Mouse (Mus musculus): ENCODE data around the gene Fos.

Fos gene

DNA sequence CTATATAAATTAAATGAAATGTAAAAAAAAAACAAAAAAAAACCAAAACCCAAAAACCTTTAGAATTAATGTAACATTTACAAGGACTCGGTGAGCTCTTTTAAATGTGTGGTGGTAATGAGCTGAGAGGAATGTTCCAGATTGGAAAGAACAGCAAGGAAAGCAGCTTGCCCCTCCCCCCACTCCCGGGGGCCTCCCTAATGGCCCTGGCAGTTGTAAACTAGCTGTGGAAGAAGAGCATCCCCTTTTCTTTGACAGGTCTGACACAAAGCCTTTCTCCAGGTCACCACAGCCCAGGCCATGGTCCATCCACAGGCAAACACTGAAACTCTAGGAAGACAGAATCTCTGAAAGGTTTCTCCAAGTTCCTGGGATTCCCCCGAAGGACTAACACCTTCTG, 5.5 kb downstream of the Fos start:
- in situ Hi-C loops (cut with MboI; ENCODE audit: low pct_unique_long_range_greater_than_20kb in 1 of 2, low sequenced_read_pairs in 2 of 2, unreplicated experiment in 1 of 2) = loop anchor here in 1 of 2 experiments (10.0 kb wide), 1 partner anchor 304 kb away; the partner anchor contains the start of gene Pgf

DNA sequence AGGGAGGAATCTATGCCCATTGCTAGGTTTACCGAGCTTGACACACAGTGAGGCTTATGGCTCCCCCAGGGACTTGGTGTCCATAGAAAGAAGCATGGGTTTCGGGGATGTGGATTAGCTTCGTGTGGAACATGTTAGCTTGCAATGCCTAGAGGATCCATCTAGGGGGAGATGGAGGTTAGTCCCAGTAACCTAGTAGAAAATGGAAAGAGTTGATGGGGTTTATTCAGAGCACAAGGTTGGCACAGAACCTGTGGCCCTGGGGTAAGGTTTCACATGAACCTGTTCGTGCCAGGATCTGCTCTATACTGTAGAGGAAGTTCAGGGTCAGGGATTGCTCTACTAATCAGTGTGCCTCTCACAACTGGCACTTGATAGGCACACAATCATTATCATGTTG, 9.5 kb downstream of the Fos start:
- in situ Hi-C loops (cut with MboI; ENCODE audit: low pct_unique_long_range_greater_than_20kb in 1 of 2, low sequenced_read_pairs in 2 of 2, unreplicated experiment in 1 of 2) = loop anchor here in 1 of 2 experiments (5.0 kb wide), 1 partner anchor 96 kb away; no protein-coding TSS in a partner anchor

DNA sequence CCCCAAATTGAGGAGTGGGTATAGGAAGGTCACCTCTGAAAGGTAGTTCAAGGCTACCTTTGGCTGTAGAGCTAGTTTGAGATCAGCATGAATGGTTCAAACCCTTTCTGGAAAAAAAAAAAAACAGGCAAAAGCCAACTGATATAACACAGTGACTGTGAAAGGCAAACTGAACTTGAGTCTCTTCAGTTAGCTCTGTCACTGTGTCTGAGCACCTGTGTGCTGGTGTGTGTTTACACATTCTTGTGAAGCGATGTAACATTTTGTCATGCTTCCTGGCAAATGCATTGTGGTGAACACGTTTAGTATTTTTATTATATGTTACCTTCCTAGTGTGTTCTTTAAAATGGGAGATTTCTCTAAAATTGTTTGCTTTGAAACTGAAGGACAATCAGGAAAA, 11.0 kb downstream of the Fos start:
- in situ Hi-C loops (cut with MboI; ENCODE audit: low pct_unique_long_range_greater_than_20kb in 1 of 2, low sequenced_read_pairs in 2 of 2, unreplicated experiment in 1 of 2) = loop anchor here (5.0 kb wide), 2 partner anchors 97 to 102 kb away; no protein-coding TSS in a partner anchor

DNA sequence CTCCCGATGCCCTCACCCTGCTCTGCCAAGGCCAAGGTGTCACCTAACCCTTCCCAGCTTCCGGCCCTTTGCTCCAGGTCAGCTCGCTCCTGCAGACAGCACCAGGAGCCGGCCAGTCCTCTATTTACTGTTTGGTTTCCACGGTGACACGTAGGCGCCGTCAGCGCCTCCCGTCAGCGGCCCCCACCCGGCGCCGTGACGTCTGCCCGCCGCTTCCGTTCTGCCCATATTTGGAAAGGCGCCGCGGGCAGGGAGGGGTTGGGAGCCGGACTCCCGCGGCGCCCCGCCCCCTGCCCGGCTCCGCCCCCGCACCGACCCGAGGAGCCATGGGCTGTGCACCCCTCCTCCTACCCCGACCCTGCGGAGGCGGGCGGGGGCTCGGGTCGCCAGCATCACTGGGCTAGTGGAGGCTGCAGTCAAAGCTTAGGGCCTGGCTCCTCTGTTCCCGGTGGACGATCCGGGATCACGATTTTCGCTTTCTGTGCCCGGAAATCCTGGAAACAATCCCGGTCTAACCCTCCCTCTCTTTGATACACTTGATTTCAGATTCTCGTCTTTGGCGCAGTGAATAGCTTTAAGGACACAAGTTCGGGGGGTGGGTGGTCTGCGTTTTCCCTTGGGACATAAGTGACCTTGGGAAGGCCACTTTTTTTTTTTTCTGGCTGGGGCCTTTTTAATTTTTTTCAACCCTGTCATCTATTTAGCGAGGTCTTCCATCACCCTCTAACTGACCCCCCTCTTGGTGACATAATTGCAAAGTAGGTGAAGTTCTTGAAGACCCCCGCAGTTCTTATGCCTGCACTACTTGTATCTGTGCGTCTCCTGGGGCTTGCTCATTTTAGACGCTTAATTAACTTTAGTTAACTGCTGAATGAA, 12.4 kb downstream of the Fos start:
- in situ Hi-C loops (cut with MboI; ENCODE audit: low pct_unique_long_range_greater_than_20kb in 1 of 2, low sequenced_read_pairs in 2 of 2, unreplicated experiment in 1 of 2) = loop anchor here in 1 of 2 experiments (5.0 kb wide), 1 partner anchor 104 kb away; no protein-coding TSS in a partner anchor

DNA sequence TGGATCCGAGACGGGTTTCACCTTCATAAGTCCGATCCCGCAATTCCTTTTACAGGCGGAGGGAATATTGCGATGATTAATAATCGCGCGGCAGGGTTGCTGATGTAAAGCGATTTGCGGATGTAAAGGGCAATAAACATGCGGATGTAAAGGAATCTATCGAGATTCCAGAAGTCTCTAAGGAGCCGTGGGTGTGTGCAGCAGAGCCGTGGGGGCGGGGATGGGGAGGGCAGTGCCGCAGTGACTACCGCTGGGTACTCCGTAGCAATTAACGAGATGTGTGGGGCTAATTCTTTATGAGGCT, 13.0 kb downstream of the Fos start:
- in situ Hi-C loops (cut with MboI; ENCODE audit: low pct_unique_long_range_greater_than_20kb in 1 of 2, low sequenced_read_pairs in 2 of 2, unreplicated experiment in 1 of 2) = loop anchor here in 1 of 2 experiments (5.0 kb wide), 1 partner anchor 104 kb away; no protein-coding TSS in a partner anchor

DNA sequence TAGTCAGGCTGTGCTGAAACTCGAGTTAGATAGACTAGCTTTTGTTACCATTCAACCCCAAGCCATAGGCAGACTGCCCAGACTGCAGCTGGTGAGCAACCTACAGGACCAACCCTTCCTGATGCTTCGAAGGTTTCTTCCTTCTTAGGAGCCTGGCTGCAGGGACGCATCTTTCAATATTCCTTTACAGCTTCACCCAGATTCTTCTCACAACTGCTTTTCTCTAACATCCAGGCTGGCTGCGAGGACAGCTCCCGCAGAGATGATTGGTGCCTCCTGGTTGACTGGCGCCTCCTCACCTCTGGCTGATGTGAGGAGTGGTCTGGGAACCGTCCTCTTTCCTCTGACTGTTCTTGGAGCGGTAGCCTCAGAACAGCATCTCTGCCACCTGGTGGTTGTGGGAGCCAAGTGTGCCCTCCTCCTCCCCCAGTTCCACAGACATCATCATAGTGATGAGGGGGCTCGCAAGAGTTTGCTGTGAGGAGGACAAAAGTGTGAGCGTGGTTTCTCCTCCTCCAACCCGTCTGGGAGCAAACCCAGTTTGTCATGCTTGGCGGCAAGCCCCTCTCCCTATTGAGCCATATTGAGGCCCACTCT, 14.0 kb downstream of the Fos start:
- in situ Hi-C loops (cut with MboI; ENCODE audit: low pct_unique_long_range_greater_than_20kb in 1 of 2, low sequenced_read_pairs in 2 of 2, unreplicated experiment in 1 of 2) = loop anchor here in 1 of 2 experiments (5.0 kb wide), 1 partner anchor 105 kb away; no protein-coding TSS in a partner anchor

DNA sequence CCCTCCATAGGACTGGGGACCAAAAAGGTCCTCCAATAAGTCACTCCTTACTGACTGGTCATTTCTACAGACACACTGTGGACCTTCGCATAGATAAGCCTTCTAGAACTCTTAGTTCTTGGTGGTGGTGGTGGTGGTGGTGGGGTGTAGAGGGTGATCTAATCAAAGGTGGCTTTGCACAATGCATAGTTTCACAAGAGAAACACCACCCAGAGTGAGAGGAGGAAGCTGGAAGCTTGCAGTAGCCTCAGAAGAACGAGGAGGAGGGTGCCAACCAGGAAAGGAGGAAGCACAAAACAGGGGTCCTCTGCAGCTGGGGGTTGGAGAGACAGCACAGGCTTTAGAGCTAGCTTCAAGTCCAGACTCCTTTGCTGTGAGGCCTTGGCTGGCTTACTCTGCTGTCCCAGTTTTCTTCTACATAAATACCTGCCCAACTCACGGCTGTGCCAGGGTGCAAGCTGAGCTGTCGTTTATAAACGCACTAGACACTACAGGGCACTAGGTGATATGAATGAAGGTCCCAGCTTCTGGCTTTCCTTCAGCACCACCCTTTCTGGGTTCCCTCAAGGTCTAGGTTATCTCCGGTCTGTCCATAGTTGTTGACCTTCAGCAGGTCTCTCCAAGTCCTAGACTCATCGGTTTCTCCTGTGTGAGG, 15.7 kb downstream of the Fos start:
- in situ Hi-C loops (cut with MboI; ENCODE audit: low pct_unique_long_range_greater_than_20kb in 1 of 2, low sequenced_read_pairs in 2 of 2, unreplicated experiment in 1 of 2) = loop anchor here in 1 of 2 experiments (5.0 kb wide), 1 partner anchor 107 kb away; no protein-coding TSS in a partner anchor

DNA sequence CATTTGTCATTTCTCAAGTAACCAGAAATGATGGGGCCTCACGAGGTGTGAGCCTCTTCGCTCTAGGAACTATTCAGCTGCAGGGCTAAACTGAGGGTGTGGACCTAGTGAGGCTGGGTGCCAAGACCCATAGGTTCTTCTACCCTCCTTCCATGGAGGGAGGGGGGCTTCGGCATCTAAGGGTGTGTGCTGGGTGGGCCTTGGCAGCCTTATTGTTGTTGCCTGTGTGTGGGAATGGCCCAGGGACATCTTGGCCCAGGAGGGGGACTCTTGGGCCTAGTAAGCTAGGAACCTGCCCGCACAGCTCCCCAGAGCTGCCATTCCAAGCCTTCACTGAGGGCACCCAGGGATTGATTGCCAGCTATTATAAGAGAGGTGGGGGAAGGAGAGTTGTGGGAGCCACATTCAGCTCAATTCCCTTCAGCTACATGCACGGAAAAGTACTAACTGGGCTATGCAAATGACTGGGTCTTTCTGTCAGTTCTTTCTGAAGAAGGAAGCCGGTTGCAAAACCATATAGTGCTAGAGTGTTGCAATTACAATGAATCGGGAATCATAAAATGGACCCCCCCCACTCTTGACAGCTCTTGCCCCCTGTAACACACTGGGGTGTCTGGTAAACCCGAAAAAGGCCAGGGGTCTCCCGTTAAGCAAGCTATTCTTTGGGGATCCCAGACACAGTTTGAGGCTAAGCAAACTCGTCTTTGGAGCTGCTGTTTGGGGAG, 16.6 kb downstream of the Fos start:
- in situ Hi-C loops (cut with MboI; ENCODE audit: low pct_unique_long_range_greater_than_20kb in 1 of 2, low sequenced_read_pairs in 2 of 2, unreplicated experiment in 1 of 2) = no loop called here

DNA sequence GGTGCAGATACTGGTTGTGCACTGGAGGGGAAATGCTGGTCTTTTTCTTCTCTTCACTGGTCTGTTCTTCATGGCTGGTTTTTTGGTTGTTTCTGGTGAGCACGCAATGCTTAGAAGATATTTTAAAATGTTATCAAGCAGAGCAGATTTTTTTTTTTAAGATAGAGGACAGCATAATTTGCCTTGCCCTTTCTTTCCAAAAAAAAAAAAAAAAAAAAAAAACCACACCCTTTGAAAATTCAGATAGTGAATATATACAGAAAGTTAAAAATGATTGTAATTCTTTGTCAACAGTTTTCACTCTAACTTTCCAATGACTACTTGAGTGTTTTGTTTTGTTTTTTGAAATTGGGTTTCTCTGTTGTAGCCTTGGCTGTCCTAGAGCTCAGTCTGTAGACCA, 17.3 kb downstream of the Fos start:
- in situ Hi-C loops (cut with MboI; ENCODE audit: low pct_unique_long_range_greater_than_20kb in 1 of 2, low sequenced_read_pairs in 2 of 2, unreplicated experiment in 1 of 2) = no loop called here

DNA sequence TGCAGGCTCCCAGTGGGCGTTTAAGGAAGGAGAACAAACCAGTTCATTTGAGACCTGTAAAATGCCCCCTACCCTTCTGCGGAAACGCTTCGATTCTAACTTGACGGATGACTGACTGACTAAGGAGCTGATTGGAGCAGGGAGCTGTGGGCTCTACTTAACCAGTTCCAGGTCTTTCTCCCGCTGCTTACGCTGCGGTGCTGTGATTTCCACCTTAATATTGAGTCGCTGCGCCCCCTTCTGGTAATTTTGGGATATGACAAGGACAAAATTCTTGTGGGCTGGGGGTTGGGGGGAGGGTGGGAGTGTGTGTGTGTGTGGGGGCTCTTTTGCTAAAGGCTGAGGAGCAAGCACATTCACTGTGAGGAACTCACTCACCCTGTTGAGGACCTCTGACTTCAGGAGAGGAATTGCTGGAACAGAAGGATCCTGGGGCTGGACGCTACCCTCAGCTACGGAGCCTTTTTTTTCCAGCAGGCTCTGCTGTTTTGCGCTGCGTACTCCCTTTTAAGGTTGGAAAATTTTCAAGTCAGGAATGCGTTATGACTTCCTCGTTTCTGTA, 18.5 kb downstream of the Fos start:
- in situ Hi-C loops (cut with MboI; ENCODE audit: low pct_unique_long_range_greater_than_20kb in 1 of 2, low sequenced_read_pairs in 2 of 2, unreplicated experiment in 1 of 2) = no loop called here

DNA sequence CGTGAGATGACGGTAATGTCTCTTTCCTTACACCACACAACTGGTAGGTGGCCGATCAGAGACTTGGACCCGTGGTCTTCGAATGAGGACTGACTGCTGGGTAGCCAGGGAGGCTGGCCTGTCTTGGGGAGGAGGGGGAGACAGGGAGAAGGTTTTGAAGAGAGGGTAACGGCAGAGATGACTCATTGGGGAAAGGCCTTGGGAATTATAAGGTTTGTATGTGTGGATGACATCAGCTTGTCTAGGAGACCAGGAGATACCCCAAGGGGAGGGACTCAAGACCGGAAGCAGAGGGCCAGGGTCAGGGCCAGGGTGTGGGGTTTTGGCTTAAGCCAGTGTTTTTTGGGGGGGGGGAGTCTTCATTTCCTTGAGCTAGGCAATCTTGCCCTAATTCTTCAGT, 22.6 kb downstream of the Fos start:
- in situ Hi-C loops (cut with MboI; ENCODE audit: low pct_unique_long_range_greater_than_20kb in 1 of 2, low sequenced_read_pairs in 2 of 2, unreplicated experiment in 1 of 2) = no loop called here

DNA sequence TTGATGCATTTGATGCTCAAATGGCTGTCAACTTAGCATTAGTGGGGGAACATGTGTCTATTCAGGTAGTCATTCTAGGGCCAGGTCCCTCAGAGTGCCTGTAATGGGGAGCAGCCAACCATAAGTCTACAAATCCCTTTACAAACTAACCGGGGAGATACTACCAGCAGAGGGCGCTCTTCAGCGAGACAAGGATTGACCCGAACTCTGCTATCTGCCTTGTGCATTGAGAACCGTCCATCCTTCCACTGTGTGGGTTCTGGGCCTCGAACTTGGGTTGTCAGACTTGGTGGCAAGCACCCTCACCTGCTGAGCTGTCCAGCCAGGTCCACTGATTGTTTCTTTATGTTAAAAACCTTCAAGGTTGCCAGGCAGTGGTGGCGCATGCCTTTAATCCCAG, 23.1 kb downstream of the Fos start:
- in situ Hi-C loops (cut with MboI; ENCODE audit: low pct_unique_long_range_greater_than_20kb in 1 of 2, low sequenced_read_pairs in 2 of 2, unreplicated experiment in 1 of 2) = no loop called here

DNA sequence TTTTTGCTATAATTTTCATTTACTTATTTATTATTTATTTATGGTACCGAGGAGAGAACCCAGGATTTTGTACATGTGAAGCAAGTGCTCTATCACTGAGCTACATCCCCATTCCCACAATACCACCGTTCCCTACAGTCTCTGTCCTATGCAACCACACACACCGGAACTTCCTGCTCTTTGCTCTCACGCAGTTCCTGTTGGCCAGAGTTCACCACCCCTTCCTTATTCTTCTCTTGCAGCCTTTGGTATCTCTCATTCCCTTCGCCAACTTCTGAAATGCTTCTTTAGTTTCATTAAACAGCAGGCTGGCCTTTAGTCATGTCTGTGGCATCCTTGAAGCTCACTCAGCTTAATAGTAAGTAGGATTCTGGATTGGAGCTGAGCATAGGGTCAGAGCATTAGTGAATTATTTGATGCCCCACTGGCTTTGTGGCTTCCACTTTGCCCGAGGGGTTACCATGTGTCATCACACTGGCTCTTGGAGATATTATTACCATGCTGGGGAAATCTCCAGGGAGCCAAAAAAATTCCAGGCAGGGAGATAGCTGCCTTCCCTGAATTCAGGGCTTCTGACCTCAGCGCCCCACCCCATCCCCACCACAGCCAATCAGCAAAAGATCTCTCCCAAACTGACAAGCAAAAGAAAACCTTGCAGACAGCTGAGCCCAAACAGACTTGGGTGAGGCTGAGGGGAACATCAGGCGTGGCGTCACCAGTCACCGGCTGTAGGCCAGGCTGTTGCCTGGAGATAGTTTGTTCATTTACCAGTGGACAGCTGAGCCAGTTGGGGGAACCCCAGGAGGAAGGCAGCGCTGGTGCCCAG, 23.8 kb downstream of the Fos start:
- in situ Hi-C loops (cut with MboI; ENCODE audit: low pct_unique_long_range_greater_than_20kb in 1 of 2, low sequenced_read_pairs in 2 of 2, unreplicated experiment in 1 of 2) = no loop called here

DNA sequence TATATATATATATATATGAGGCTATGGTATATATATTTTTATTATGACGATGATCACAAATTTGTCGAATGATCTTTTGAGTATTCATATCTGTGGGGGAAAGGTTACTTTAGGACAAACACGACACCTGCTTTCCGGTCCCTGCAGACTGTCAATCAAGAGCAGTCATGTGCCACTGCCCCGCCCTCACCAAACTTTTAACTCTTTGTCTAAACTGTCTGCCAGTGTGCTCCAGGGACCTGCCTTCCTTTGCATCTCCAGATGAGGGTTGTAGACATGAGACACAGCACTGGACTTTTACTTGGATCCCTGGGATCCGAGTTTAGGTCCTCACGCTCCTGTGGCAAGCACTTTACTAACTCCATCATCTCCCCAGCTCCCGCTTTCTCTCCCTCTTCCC, 25.3 kb downstream of the Fos start:
- in situ Hi-C loops (cut with MboI; ENCODE audit: low pct_unique_long_range_greater_than_20kb in 1 of 2, low sequenced_read_pairs in 2 of 2, unreplicated experiment in 1 of 2) = no loop called here

DNA sequence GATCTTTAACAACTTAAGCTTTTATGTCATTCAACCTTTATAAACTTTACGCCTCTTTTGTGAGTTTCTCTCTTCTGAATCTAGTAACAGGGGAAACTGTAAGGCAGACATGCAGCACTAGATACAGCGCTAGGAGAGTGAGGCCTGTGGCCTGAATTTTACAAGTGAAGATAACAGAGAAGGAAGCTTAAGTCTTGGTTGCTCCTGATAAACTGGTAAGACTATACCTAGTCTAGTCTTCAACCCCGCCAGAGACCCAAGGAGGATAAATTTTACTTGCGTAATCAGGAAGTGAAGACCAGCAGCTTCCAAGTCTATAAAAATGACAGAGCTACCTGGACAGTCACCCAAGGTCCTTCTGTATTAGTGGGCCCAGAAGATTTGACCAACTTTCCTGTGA, 29.0 kb downstream of the Fos start:
- in situ Hi-C loops (cut with MboI; ENCODE audit: low pct_unique_long_range_greater_than_20kb in 1 of 2, low sequenced_read_pairs in 2 of 2, unreplicated experiment in 1 of 2) = loop anchor here in 1 of 2 experiments (10.0 to 25.0 kb wide), 2 partner anchors 162 to 585 kb away; partner anchors contain the start of genes Ift43 and Tgfb3

DNA sequence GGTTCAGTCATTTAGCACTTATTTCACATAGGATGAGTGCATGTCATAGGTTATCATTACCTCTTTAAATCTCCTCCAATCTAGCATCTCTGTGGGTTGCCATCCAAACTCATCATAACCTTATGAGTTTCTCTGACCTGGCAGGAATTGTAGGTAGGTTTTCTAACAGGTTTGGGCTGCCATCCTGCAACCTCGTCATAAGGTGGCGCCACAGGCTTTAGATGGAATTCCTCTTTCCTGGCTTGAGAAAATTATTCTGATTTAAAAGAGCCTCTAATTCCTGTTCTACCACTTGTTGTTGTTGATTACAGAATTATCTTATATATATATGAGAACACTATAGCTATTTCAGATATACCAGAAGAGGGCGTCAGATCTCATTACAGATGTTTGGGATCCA, 34.5 kb downstream of the Fos start:
- in situ Hi-C loops (cut with MboI; ENCODE audit: low pct_unique_long_range_greater_than_20kb in 1 of 2, low sequenced_read_pairs in 2 of 2, unreplicated experiment in 1 of 2) = loop anchor here in 1 of 2 experiments (10.0 to 25.0 kb wide), 2 partner anchors 157 to 579 kb away; partner anchors contain the start of genes Ift43 and Tgfb3

DNA sequence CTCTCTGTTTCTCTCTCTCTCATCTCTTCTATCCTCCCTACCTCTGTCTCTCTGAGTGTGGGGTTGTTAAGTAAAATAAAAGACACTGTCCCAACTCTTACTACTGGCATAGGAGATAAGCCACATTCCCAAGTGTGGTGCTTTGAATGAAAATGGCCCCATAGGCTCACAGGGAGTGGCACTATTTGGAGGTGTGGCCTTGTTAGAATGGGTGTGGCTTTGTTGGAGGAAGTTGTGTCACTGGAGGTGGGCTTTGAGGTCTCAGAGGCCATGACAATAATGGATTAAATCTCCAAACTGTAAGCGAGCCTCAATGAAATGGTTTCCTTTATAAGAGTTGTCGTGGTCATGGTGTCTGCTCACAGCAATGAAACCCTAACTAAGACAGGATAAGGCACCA, 36.3 kb downstream of the Fos start:
- in situ Hi-C loops (cut with MboI; ENCODE audit: low pct_unique_long_range_greater_than_20kb in 1 of 2, low sequenced_read_pairs in 2 of 2, unreplicated experiment in 1 of 2) = loop anchor here (5.0 to 25.0 kb wide), 2 partner anchors 147 to 577 kb away; partner anchors contain the start of genes Ift43 (in 1 of the 2) and Tgfb3 (in 1 of the 2)

All from mouse embryonic stem cell (cell line).